Mouse (Mus musculus): ENCODE results near the gene Pgpep1. TPM values are rescaled to one million over a fixed set of nuclear protein-coding genes. Genes with fewer than 3 reads are reported as not detected.

Gene Pgpep1
- polyA plus RNA-seq, 1 experiment from 2014 or later = 84.2 TPM

- Histone ChIP-seq H3K4me3 (replicated peaks; ENCODE audit: low read depth, low read length) (peak overlapping the region; percentile 37), H3K4me2 (ENCODE audit: low read length) (peak overlapping the region; percentile 68), H3K27me3 (ENCODE audit: insufficient read depth, low read length) (no peaks in the 10 kb centered on the region), H3K27ac (peak overlapping the region; percentile 71), H3K9me3 (replicated peaks; ENCODE audit: low read length) (no peaks in the 10 kb centered on the region), H3K36me3 (ENCODE audit: insufficient read depth, low read length) (no peaks in the 10 kb centered on the region), H3K4me1 (replicated peaks; ENCODE audit: insufficient read depth, low read length) (peaks cover 28% of the 10 kb centered on the region), H3K9ac (ENCODE audit: low read depth, low read length) (peak overlapping the region; percentile 46; the same call in 1 of the 2 replicates)
- ATAC-seq (replicated peaks; ENCODE audit: low FRiP score, low read depth) (peak; percentile 80), DNase-seq (ENCODE audit: low spot score) (peak; percentile 91)
- peak; percentile 100 for TF ChIP-seq CTCF (IDR thresholded peaks at IDR 0.05; ENCODE audit: low read depth)
- WGBS = 1% methylated on average over 60 of the region's 60 CpGs
Measured at GRCm38 (mm10) chr8:70629574-70630531, 30.3 kb downstream of the Pgpep1 start.

- H3K4me2 ChIP-seq (ENCODE audit: low read length) = peak overlapping the region; percentile 68
- peak overlapping the region; percentile 37; the same call in 1 of the 2 replicates for H3K4me3 ChIP-seq (replicated peaks; ENCODE audit: low read depth, low read length)
- H3K9ac ChIP-seq (ENCODE audit: low read depth, low read length) = peak overlapping the region; percentile 46; the same call in 1 of the 2 replicates
- WGBS = 59% methylated on average over 7 of the region's 7 CpGs
- DNase-seq (ENCODE audit: low spot score) = no peak
- no peaks in the 10 kb centered on the region for H3K27me3 ChIP-seq (ENCODE audit: insufficient read depth, low read length)
- ATAC-seq (replicated peaks; ENCODE audit: low FRiP score, low read depth) = no peak
- no peak overlapping the region for H3K27ac ChIP-seq
- TF ChIP-seq CTCF (IDR thresholded peaks at IDR 0.05; ENCODE audit: low read depth) = no peak
- H3K4me1 ChIP-seq (replicated peaks; ENCODE audit: insufficient read depth, low read length) = peaks cover 21% of the 10 kb centered on the region
- no peaks in the 10 kb centered on the region for H3K9me3 ChIP-seq (replicated peaks; ENCODE audit: low read length)
- no peaks in the 10 kb centered on the region for H3K36me3 ChIP-seq (ENCODE audit: insufficient read depth, low read length)
Measured at GRCm38 (mm10) chr8:70628986-70629490, 31.1 kb downstream of the Pgpep1 start.

- H3K27me3 ChIP-seq (ENCODE audit: insufficient read depth, low read length) = no peaks in the 10 kb centered on the region
- H3K4me3 ChIP-seq (replicated peaks; ENCODE audit: low read depth, low read length) = no peak overlapping the region
- TF ChIP-seq CTCF (IDR thresholded peaks at IDR 0.05; ENCODE audit: low read depth) = no peak
- no peak overlapping the region for H3K27ac ChIP-seq
- 80% methylated on average over 5 of the region's 5 CpGs for WGBS
- no peaks in the 10 kb centered on the region for H3K36me3 ChIP-seq (ENCODE audit: insufficient read depth, low read length)
- ATAC-seq (replicated peaks; ENCODE audit: low FRiP score, low read depth) (no peak), DNase-seq (ENCODE audit: low spot score) (no peak)
- H3K9me3 ChIP-seq (replicated peaks; ENCODE audit: low read length) = no peaks in the 10 kb centered on the region
- H3K4me1 ChIP-seq (replicated peaks; ENCODE audit: insufficient read depth, low read length) = peaks cover 18% of the 10 kb centered on the region
- H3K9ac ChIP-seq (ENCODE audit: low read depth, low read length) = no peak overlapping the region
- no peak overlapping the region for H3K4me2 ChIP-seq (ENCODE audit: low read length)
Measured at GRCm38 (mm10) chr8:70627041-70627440, 33.1 kb downstream of the Pgpep1 start.

- 7% methylated on average over 5 of the region's 5 CpGs for WGBS
- Histone ChIP-seq H3K27ac (no peak overlapping the region), H3K36me3 (ENCODE audit: insufficient read depth, low read length) (no peaks in the 10 kb centered on the region), H3K4me2 (ENCODE audit: low read length) (no peak overlapping the region), H3K4me1 (replicated peaks; ENCODE audit: insufficient read depth, low read length) (peaks cover 3% of the 10 kb centered on the region; the same call in 1 of the 2 replicates), H3K9me3 (replicated peaks; ENCODE audit: low read length) (no peaks in the 10 kb centered on the region), H3K9ac (ENCODE audit: low read depth, low read length) (no peak overlapping the region), H3K27me3 (ENCODE audit: insufficient read depth, low read length) (no peaks in the 10 kb centered on the region), H3K4me3 (replicated peaks; ENCODE audit: low read depth, low read length) (no peak overlapping the region)
- peak; percentile 82 for TF ChIP-seq CTCF (IDR thresholded peaks at IDR 0.05; ENCODE audit: low read depth)
- no peak for ATAC-seq (replicated peaks; ENCODE audit: low FRiP score, low read depth)
- peak; percentile 83 for DNase-seq (ENCODE audit: low spot score)
Measured at GRCm38 (mm10) chr8:70625104-70625503, 35.1 kb downstream of the Pgpep1 start.

- Histone ChIP-seq H3K4me2 (ENCODE audit: low read length) (no peak overlapping the region), H3K27ac (no peak overlapping the region), H3K4me3 (replicated peaks; ENCODE audit: low read depth, low read length) (no peak overlapping the region), H3K9me3 (replicated peaks; ENCODE audit: low read length) (no peaks in the 10 kb centered on the region), H3K4me1 (replicated peaks; ENCODE audit: insufficient read depth, low read length) (no peaks in the 10 kb centered on the region), H3K36me3 (ENCODE audit: insufficient read depth, low read length) (no peaks in the 10 kb centered on the region), H3K9ac (ENCODE audit: low read depth, low read length) (no peak overlapping the region), H3K27me3 (ENCODE audit: insufficient read depth, low read length) (no peaks in the 10 kb centered on the region)
- 72% methylated on average over 3 of the region's 3 CpGs for WGBS
- DNase-seq (ENCODE audit: low spot score) = no peak
- TF ChIP-seq CTCF (IDR thresholded peaks at IDR 0.05; ENCODE audit: low read depth) = no peak
- no peak for ATAC-seq (replicated peaks; ENCODE audit: low FRiP score, low read depth)
Measured at GRCm38 (mm10) chr8:70622220-70622619, 38.0 kb downstream of the Pgpep1 start.

- no peak overlapping the region for H3K9ac ChIP-seq (ENCODE audit: low read depth, low read length)
- WGBS = 21% methylated on average over 9 of the region's 9 CpGs
- no peak for TF ChIP-seq CTCF (IDR thresholded peaks at IDR 0.05; ENCODE audit: low read depth)
- no peaks in the 10 kb centered on the region for H3K9me3 ChIP-seq (replicated peaks; ENCODE audit: low read length)
- peak; percentile 83 for ATAC-seq (replicated peaks; ENCODE audit: low FRiP score, low read depth)
- no peak overlapping the region for H3K27ac ChIP-seq
- peak; percentile 67 for DNase-seq (ENCODE audit: low spot score)
- H3K4me1 ChIP-seq (replicated peaks; ENCODE audit: insufficient read depth, low read length) = no peaks in the 10 kb centered on the region
- no peak overlapping the region for H3K4me2 ChIP-seq (ENCODE audit: low read length)
- H3K4me3 ChIP-seq (replicated peaks; ENCODE audit: low read depth, low read length) = no peak overlapping the region
- H3K36me3 ChIP-seq (ENCODE audit: insufficient read depth, low read length) = no peaks in the 10 kb centered on the region
- no peaks in the 10 kb centered on the region for H3K27me3 ChIP-seq (ENCODE audit: insufficient read depth, low read length)
Measured at GRCm38 (mm10) chr8:70618888-70619334, 41.3 kb downstream of the Pgpep1 start.
